Comparison of ENCODE assay signal across 17 mouse cellular contexts in genomic region chr12:81679807-81680529, GRCm38 (mm10). TPM values are rescaled to one million over a fixed set of nuclear protein-coding genes. Genes with fewer than 3 reads are reported as not detected.
"Had no signal": no experiment of that assay in that cellular context is flagged by ENCODE, and none has a peak within 500 bp of the region (broad histone marks: within the 10 kb centered on the region; RNA-seq: fewer than 3 reads in every experiment).

No protein-coding gene starts in this region.

- H3K4me3 ChIP-seq: kidney, embryonic 15.5 days; left cerebral cortex, adult 2 months; liver, embryonic 12.5 days; liver, embryonic 15.5 days; lung, embryonic 15.5 days; megakaryocyte, embryonic 14.5 days; midbrain, embryonic 10.5 days; midbrain, embryonic 13.5 days had no signal

- DNase-seq: kidney, postnatal 10 days; kidney, postnatal 36 days; layer of hippocampus, postnatal 36 days; lung, adult 18-20 months; lung, postnatal 10 days; lung, postnatal 36 days; thymus, adult 18-20 months; thymus, postnatal 4 days had no signal

- H3K27me3 ChIP-seq: kidney, embryonic 15.5 days; liver, embryonic 12.5 days; liver, embryonic 15.5 days; lung, embryonic 15.5 days; midbrain, embryonic 13.5 days had no signal

- H3K4me1 ChIP-seq: kidney, embryonic 15.5 days; liver, embryonic 12.5 days; liver, embryonic 15.5 days; lung, embryonic 15.5 days had no signal

- H3K9ac ChIP-seq: kidney, embryonic 15.5 days; liver, embryonic 12.5 days; liver, embryonic 15.5 days; lung, embryonic 15.5 days; midbrain, embryonic 13.5 days had no signal

- H3K27ac ChIP-seq: kidney, embryonic 15.5 days; left cerebral cortex, adult 2 months; liver, embryonic 12.5 days; liver, embryonic 15.5 days; lung, embryonic 15.5 days; midbrain, embryonic 10.5 days; midbrain, embryonic 13.5 days had no signal

- H3K36me3 ChIP-seq: kidney, embryonic 15.5 days; liver, embryonic 12.5 days; liver, embryonic 15.5 days; lung, embryonic 15.5 days; midbrain, embryonic 10.5 days; midbrain, embryonic 13.5 days had no signal

RNA-seq across cellular contexts. Expression of gene Ttc9, which starts 48.9 kb away (rescaled TPM):
- total RNA-seq: monocyte, adult 5-6 weeks had no signal
